Mouse (Mus musculus) intestine, embryonic 14.5 days (tissue): ENCODE data around the gene Rtbdn. TPM values are rescaled to one million over a fixed set of nuclear protein-coding genes. Genes with fewer than 3 reads are reported as not detected.
A peak's percentile ranks its signal among the peaks of the same experiment; 100 is the strongest.

Experiments used
- ATAC-seq: fragments of 200-750 bp; cut with Nextera tagmentation; replicated peaks from 2 replicates; pipeline ENCODE4 v1.8.0; 2017; ENCODE audit warnings: low read depth, moderate number of reproducible peaks, moderate TSS enrichment, moderate library complexity; ENCODE audit not compliant: low FRiP score, low TSS enrichment
- DNase-seq: peaks from one replicate; pipeline ENCODE4 v3.0.0-alpha.2; 2018; ENCODE audit warnings: low spot score
- H3K27ac ChIP-seq: fragments of 300-500 bp; sonication (generic); 2 replicates; pipeline ENCODE4 v1.5.1; 2014; ENCODE audit warnings: low read depth, mild to moderate bottlenecking, control low read depth
- H3K27me3 ChIP-seq: fragments of 300-500 bp; sonication (generic); replicated peaks from 2 replicates; pipeline ENCODE4 v1.6.1; 2014; ENCODE audit warnings: low read length, control low read depth; ENCODE audit not compliant: control insufficient read depth, insufficient read depth
- H3K36me3 ChIP-seq: fragments of 300-500 bp; sonication (generic); 2 replicates; pipeline ENCODE4 v1.6.1; 2014; ENCODE audit warnings: low read length, control low read depth; ENCODE audit not compliant: control insufficient read depth, insufficient read depth
- H3K4me1 ChIP-seq: fragments of 300-500 bp; sonication (generic); replicated peaks from 2 replicates; pipeline ENCODE4 v1.6.1; 2014; ENCODE audit warnings: low read length, control low read depth, mixed read lengths; ENCODE audit not compliant: control insufficient read depth, insufficient read depth
- H3K4me2 ChIP-seq: fragments of 300-500 bp; sonication (generic); 2 replicates; pipeline ENCODE4 v1.6.1; 2014; ENCODE audit warnings: low read length
- H3K4me3 ChIP-seq: fragments of 300-500 bp; sonication (generic); 2 replicates; pipeline ENCODE4 v1.5.1; 2014; ENCODE audit warnings: low read depth, low read length, control low read depth, mixed read lengths
- H3K9ac ChIP-seq: fragments of 300-500 bp; sonication (generic); 2 replicates; pipeline ENCODE4 v1.6.1; 2014; ENCODE audit warnings: mild to moderate bottlenecking, low read length
- H3K9me3 ChIP-seq: fragments of 300-500 bp; sonication (generic); 2 replicates; pipeline ENCODE4 v1.6.1; 2016; ENCODE audit warnings: low read length, control low read depth; ENCODE audit not compliant: control insufficient read depth
- WGBS: fragments of 180-500 bp; shearing (Covaris S2); extraction: QIAGEN DNeasy Blood & Tissue Kit; methylation state at CpG from one replicate; pipeline ENCODE4 v1.1.7; 2014; 5-methylcytosine and 5-hydroxymethylcytosine counted together
- microRNA-seq: library from miRNA; unstranded; fragments of <30 nt; microRNA quantifications from one replicate; pipeline ENCODE4, GENCODE M21; 2016
- polyA plus RNA-seq: library from polyadenylated mRNA; unstranded; fragments of >200 nt; fragmentation: Nextera tagmentation; extraction: Ambion mirVana; gene quantifications from 2 replicates; pipeline ENCODE4 v1.2.1, GENCODE M21; 2014

Gene Rtbdn
- polyA plus RNA-seq, 1 experiment from 2014 or later, result 0.09 TPM

DNA sequence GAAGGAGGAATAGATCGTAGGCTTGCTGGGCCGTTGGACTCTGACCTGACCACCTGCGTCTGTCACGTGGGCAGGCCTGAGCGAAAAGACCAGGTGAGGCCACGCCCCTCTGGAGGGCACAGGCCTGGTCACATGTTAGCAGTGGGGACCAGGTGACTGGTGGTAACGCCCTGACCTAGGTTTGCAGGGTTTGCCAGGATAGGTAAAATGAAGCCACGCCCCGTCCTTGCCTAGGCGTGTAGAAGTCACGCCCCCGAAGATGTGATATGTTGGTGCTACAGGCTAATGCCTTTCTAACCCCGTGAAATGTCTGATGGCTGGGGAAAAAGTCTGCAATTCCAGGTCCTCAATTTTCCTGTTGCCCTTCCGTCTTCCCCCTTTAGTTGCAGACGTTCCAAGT is 44.0 kb downstream of the Rtbdn start:
- peak overlapping the region; percentile 86 for H3K27ac ChIP-seq
- peak overlapping the region; percentile 69 for H3K9ac ChIP-seq
- peak overlapping the region; percentile 94 for H3K4me2 ChIP-seq
- H3K27me3 ChIP-seq, result 0 out of 2 replicates have a peak, but pooled peaks cover 11% of the 10 kb centered on the region
- DNase-seq, result no peak
- H3K9me3 ChIP-seq, result no peaks in the 10 kb centered on the region
- H3K36me3 ChIP-seq, result no peaks in the 10 kb centered on the region
- peak overlapping the region; percentile 60 for H3K4me3 ChIP-seq
- WGBS, result 1% methylated on average over 15 of the region's 15 CpGs
- ATAC-seq, result peak; percentile 77
- H3K4me1 ChIP-seq, result peaks cover 3% of the 10 kb centered on the region; the same call in 1 of the 2 replicates

DNA sequence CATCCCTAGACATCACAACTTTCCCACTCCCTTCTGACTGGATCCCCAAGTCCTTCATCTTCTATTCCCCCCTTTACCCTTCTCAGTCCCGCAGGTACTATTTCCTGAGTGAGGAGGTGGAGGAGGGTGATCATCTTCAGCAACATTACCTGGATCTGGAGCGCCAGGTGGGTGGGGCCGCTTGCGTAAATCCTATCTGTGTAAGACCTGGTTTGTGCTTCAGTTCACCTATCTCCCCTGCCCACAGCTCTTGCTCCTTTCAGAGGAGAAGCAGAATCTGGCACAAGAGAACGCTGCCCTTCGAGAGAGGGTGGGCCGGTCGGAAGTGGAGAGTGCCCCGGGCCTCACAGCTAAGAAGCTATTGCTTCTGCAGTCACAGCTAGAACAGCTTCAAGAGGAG is 47.6 kb downstream of the Rtbdn start:
- Histone ChIP-seq H3K9ac (no peak overlapping the region), H3K27ac (no peak overlapping the region), H3K4me1 (0 out of 2 replicates have a peak, but pooled peaks cover 3% of the 10 kb centered on the region), H3K4me3 (no peak overlapping the region), H3K4me2 (no peak overlapping the region), H3K36me3 (no peaks in the 10 kb centered on the region), H3K9me3 (no peaks in the 10 kb centered on the region), H3K27me3 (no peaks in the 10 kb centered on the region)
- DNase-seq (no peak), ATAC-seq (no peak)
- WGBS, result 87% methylated on average over 9 of the region's 9 CpGs

DNA sequence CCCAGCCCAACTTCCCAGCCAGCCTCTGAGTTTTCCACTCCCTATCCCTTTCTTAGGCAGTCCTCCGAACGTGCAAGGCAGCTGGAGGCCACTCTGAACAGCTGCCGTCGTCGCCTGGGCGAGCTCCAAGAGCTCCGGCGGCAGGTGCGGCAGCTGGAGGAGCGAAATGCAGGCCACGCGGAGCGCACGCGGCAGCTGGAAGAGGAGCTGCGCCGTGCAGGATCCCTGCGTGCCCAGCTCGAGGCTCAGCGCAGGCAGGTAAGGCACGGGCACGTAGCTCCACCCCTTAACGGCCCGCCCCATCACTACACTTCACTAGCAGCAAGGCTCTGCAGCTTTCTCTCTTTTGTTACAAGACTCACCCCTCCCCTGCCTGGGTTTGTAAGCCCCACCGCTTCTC is 48.9 kb downstream of the Rtbdn start:
- DNase-seq (no peak), ATAC-seq (no peak)
- 35% methylated on average over 25 of the region's 25 CpGs for WGBS
- H3K27ac ChIP-seq, result no peak overlapping the region
- H3K4me3 ChIP-seq, result no peak overlapping the region
- H3K9me3 ChIP-seq, result no peaks in the 10 kb centered on the region
- H3K4me2 ChIP-seq, result no peak overlapping the region
- H3K36me3 ChIP-seq, result no peaks in the 10 kb centered on the region
- H3K27me3 ChIP-seq, result no peaks in the 10 kb centered on the region
- H3K4me1 ChIP-seq, result no peaks in the 10 kb centered on the region
- no peak overlapping the region for H3K9ac ChIP-seq

DNA sequence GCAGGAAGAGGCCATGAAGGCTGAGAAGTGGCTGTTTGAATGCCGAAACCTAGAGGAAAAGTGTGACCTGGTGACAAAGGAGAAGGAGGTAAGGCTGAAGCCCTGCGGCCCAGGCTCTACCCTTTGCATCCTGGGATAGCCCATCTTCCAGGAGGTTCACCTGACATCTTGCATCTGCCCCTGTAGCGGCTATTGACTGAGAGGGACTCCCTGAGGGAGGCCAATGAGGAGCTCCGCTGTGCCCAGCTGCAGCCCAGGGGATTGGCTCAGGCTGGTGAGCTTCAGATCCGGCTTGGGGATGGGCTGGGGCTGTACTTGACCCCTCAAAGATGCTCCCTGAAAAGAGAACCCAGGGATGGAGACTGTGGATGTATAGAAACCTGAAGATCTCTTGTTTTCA is 50.2 kb downstream of the Rtbdn start:
- Histone ChIP-seq H3K27me3 (no peaks in the 10 kb centered on the region), H3K27ac (no peak overlapping the region), H3K4me3 (no peak overlapping the region), H3K4me2 (no peak overlapping the region), H3K9me3 (no peaks in the 10 kb centered on the region), H3K4me1 (no peaks in the 10 kb centered on the region), H3K36me3 (no peaks in the 10 kb centered on the region), H3K9ac (no peak overlapping the region)
- ATAC-seq (no peak), DNase-seq (no peak)
- 86% methylated on average over 5 of the region's 5 CpGs for WGBS

DNA sequence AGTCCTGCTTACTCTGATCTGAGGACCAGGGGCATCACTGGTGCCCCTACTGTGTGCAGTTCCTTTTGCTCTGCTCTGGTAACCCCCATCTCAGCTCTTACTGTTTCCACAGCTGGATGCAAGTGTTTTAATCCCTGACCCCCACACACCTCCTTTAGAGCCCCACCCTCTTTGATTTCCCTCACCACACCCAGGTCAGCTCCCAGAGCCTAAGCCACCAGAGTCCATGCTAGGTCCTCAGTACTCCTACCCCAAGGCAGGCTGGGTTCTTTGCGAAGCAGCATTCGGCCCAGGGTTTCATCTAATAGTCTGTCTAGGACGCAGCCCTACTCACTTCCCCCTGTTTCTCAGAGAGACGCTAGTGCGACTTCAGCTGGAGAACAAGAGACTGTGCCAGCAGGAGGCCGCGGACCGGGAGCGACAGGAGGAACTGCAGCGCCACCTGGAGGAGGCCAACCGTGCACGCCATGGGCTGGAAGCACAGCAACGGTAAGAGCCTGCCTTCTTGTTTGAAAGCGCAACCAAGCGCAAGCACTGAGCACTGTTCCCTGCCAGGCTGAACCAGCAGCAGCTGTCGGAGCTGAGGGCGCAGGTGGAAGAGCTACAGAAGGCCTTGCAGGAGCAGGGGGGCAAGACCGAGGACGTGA is 51.0 kb downstream of the Rtbdn start:
- no peaks in the 10 kb centered on the region for H3K4me1 ChIP-seq
- no peaks in the 10 kb centered on the region for H3K27me3 ChIP-seq
- H3K27ac ChIP-seq, result no peak overlapping the region
- peak overlapping the region; percentile 11; the same call in 1 of the 2 replicates for H3K4me2 ChIP-seq
- no peak overlapping the region for H3K9ac ChIP-seq
- ATAC-seq (peak; percentile 70), DNase-seq (peak; percentile 93)
- 13% methylated on average over 19 of the region's 19 CpGs for WGBS
- 0 out of 2 replicates have a peak, but pooled peaks cover 5% of the 10 kb centered on the region for H3K36me3 ChIP-seq
- no peak overlapping the region for H3K4me3 ChIP-seq
- H3K9me3 ChIP-seq, result no peaks in the 10 kb centered on the region

Small RNAs within 50 kb of the gene (microRNA-seq; reads per million reads assigned to microRNA genes)
- not detected for gene Gm24197

Other genes with a start within 250 kb of the Rtbdn start
- 4.3 and 5.2 TPM in 2 replicates for gene Lyl1, start 245.5 kb upstream of the Rtbdn start, polyA plus RNA-seq
- 3.3 and 4.1 TPM in 2 replicates for gene G430095P16Rik, start 224.0 kb upstream of the Rtbdn start, polyA plus RNA-seq
- 12.8 and 14.4 TPM in 2 replicates for gene Nfix, start 146.6 kb upstream of the Rtbdn start, polyA plus RNA-seq
- 5.2 and 5.4 TPM in 2 replicates for gene Dand5, start 124.2 kb upstream of the Rtbdn start, polyA plus RNA-seq
- gene Gadd45gip1, start 115.5 kb upstream of the Rtbdn start, polyA plus RNA-seq, result 57.8 and 60.8 TPM in 2 replicates
- gene Rad23a, start 106.3 kb upstream of the Rtbdn start, polyA plus RNA-seq, result 126 and 129 TPM in 2 replicates
- 721 and 823 TPM in 2 replicates for gene Calr, start 100.1 kb upstream of the Rtbdn start, polyA plus RNA-seq
- 89.0 TPM in 2 replicates for gene Farsa, start 90.0 kb upstream of the Rtbdn start, polyA plus RNA-seq
- 67.9 and 68.9 TPM in 2 replicates for gene Syce2, start 74.9 kb upstream of the Rtbdn start, polyA plus RNA-seq
- gene Gcdh, start 53.1 kb upstream of the Rtbdn start, polyA plus RNA-seq, result 35.7 and 37.8 TPM in 2 replicates
- gene Klf1, start 45.1 kb upstream of the Rtbdn start, polyA plus RNA-seq, result 0.77 and 1.8 TPM in 2 replicates
- 8.3 and 8.6 TPM in 2 replicates for gene Dnase2a, start 38.4 kb upstream of the Rtbdn start, polyA plus RNA-seq
- 2.3 and 2.6 TPM in 2 replicates for gene Mast1, start 9.6 kb upstream of the Rtbdn start, polyA plus RNA-seq
- not detected in 2 replicates for gene Gm49661, start 22.4 kb downstream of the Rtbdn start, polyA plus RNA-seq
- 771 and 821 TPM in 2 replicates for gene Prdx2, start 22.6 kb downstream of the Rtbdn start, polyA plus RNA-seq
- 132 and 141 TPM in 2 replicates for gene Rnaseh2a, start 22.8 kb downstream of the Rtbdn start, polyA plus RNA-seq
- gene Junb, start 31.7 kb downstream of the Rtbdn start, polyA plus RNA-seq, result 14.4 and 17.2 TPM in 2 replicates
- 36.0 and 40.7 TPM in 2 replicates for gene Hook2, start 43.6 kb downstream of the Rtbdn start, polyA plus RNA-seq
- gene Best2, start 67.5 kb downstream of the Rtbdn start, polyA plus RNA-seq, result not detected in 2 replicates
- 95.9 and 105 TPM in 2 replicates for gene Asna1, start 78.3 kb downstream of the Rtbdn start, polyA plus RNA-seq
- gene Trir, start 79.8 kb downstream of the Rtbdn start, polyA plus RNA-seq, result 115 and 143 TPM in 2 replicates
- gene Tnpo2, start 89.9 kb downstream of the Rtbdn start, polyA plus RNA-seq, result 15.5 and 15.7 TPM in 2 replicates
- gene Fbxw9, start 113.1 kb downstream of the Rtbdn start, polyA plus RNA-seq, result 26.2 and 26.9 TPM in 2 replicates
- gene Gm5741, start 121.0 kb downstream of the Rtbdn start, polyA plus RNA-seq, result 0.71 TPM in 1 of 2 replicates, not detected in the other
- 63.8 and 67.5 TPM in 2 replicates for gene Dhps, start 124.8 kb downstream of the Rtbdn start, polyA plus RNA-seq
- gene Wdr83os, start 133.7 kb downstream of the Rtbdn start, polyA plus RNA-seq, result 142 and 156 TPM in 2 replicates
- 43.2 and 44.2 TPM in 2 replicates for gene Wdr83, start 134.3 kb downstream of the Rtbdn start, polyA plus RNA-seq
- 41.7 and 46.7 TPM in 2 replicates for gene Man2b1, start 136.3 kb downstream of the Rtbdn start, polyA plus RNA-seq
- gene Zfp791, start 176.1 kb downstream of the Rtbdn start, polyA plus RNA-seq, result 2.2 and 2.3 TPM in 2 replicates
- gene Cks1brt, start 204.9 kb downstream of the Rtbdn start, polyA plus RNA-seq, result not detected in 2 replicates